Mouse (Mus musculus) midbrain, embryonic 16.5 days (tissue): ENCODE results near the gene Cbln1. TPM values are rescaled to one million over a fixed set of nuclear protein-coding genes. Genes with fewer than 3 reads are reported as not detected.

Experiments used
- ATAC-seq: fragments of 200-750 bp; cut with Nextera tagmentation; 2 replicates; pipeline ENCODE4 v1.8.0; 2017; ENCODE audit warnings: moderate TSS enrichment
- H3K27ac ChIP-seq: fragments of 300-500 bp; sonication (generic); 2 replicates; pipeline ENCODE4 v1.5.1; 2014; ENCODE audit warnings: mild to moderate bottlenecking, low read length, mixed read lengths
- H3K27me3 ChIP-seq: fragments of 300-500 bp; sonication (generic); 2 replicates; pipeline ENCODE4 v1.6.1; 2014; ENCODE audit warnings: low read depth, low read length, mixed read lengths; ENCODE audit not compliant: control insufficient read depth, insufficient read depth
- H3K36me3 ChIP-seq: fragments of 300-500 bp; sonication (generic); 2 replicates; pipeline ENCODE4 v1.6.1; 2014; ENCODE audit warnings: mild to moderate bottlenecking, low read length, moderate library complexity, mixed read lengths; ENCODE audit not compliant: control insufficient read depth, insufficient read depth
- H3K4me1 ChIP-seq: fragments of 300-500 bp; sonication (generic); 2 replicates; pipeline ENCODE4 v1.6.1; 2014; ENCODE audit warnings: mild to moderate bottlenecking, low read length, mixed read lengths; ENCODE audit not compliant: control insufficient read depth, insufficient read depth
- H3K4me2 ChIP-seq: fragments of 300-500 bp; sonication (generic); 2 replicates; pipeline ENCODE4 v1.6.1; 2014; ENCODE audit warnings: mild to moderate bottlenecking, low read length, mixed read lengths
- H3K4me3 ChIP-seq: fragments of 300-500 bp; sonication (generic); 2 replicates; pipeline ENCODE4 v1.5.1; 2014; ENCODE audit warnings: low read depth, mild to moderate bottlenecking, low read length, moderate library complexity, mixed read lengths
- H3K9ac ChIP-seq: fragments of 300-500 bp; sonication (generic); 2 replicates; pipeline ENCODE4 v1.6.1; 2014; ENCODE audit warnings: low read depth, low read length, mixed read lengths
- H3K9me3 ChIP-seq: fragments of 300-500 bp; sonication (generic); replicated peaks from 2 replicates; pipeline ENCODE4 v1.6.1; 2014; ENCODE audit warnings: mild to moderate bottlenecking, low read length, mixed read lengths; ENCODE audit not compliant: control insufficient read depth, poor library complexity, severe bottlenecking
- WGBS: fragments of 180-500 bp; shearing (Covaris S2); extraction: QIAGEN DNeasy Blood & Tissue Kit; methylation state at CpG from one replicate; pipeline ENCODE4 v1.1.7; 2014; 5-methylcytosine and 5-hydroxymethylcytosine counted together
- polyA plus RNA-seq: library from polyadenylated mRNA; unstranded; fragments of >200 nt; fragmentation: Nextera tagmentation; extraction: Ambion mirVana; gene quantifications from 2 replicates; pipeline ENCODE4 v1.2.1, GENCODE M21; 2015

Gene Cbln1
- polyA plus RNA-seq, 1 experiment from 2014 or later: 16.7 TPM

- Histone ChIP-seq H3K4me1 (peaks cover 36% of the 10 kb centered on the region), H3K4me2 (peak overlapping the region; percentile 97), H3K27me3 (peaks cover 4% of the 10 kb centered on the region; the same call in 1 of the 2 replicates), H3K36me3 (no peaks in the 10 kb centered on the region), H3K9me3 (no peaks in the 10 kb centered on the region), H3K27ac (no peak overlapping the region), H3K4me3 (peak overlapping the region; percentile 71), H3K9ac (peak overlapping the region; percentile 59)
- under 1% methylated on average over 26 of the region's 30 CpGs for WGBS
- ATAC-seq: no peak
These were observed 905 bp upstream of the Cbln1 start for GRCm38 (mm10) chr8:87473314-87473713.

GRCm38 (mm10) chr8:87471603-87472270 is 672 bp downstream of the Cbln1 start:
- peak; percentile 47 for ATAC-seq

GRCm38 (mm10) chr8:87470834-87471602 is 1.4 kb downstream of the Cbln1 start:
- Histone ChIP-seq H3K4me3 (peak overlapping the region; percentile 71), H3K9me3 (no peaks in the 10 kb centered on the region), H3K27ac (no peak overlapping the region), H3K4me2 (peak overlapping the region; percentile 97), H3K27me3 (peaks cover 23% of the 10 kb centered on the region), H3K4me1 (peaks cover 36% of the 10 kb centered on the region), H3K36me3 (no peaks in the 10 kb centered on the region), H3K9ac (peak overlapping the region; percentile 74)
- 2% methylated on average over 32 of the region's 32 CpGs for WGBS
- ATAC-seq: no peak

More at GRCm38 (mm10) chr8:87471603-87472270, 672 bp downstream of the Cbln1 start:
- under 1% methylated on average over 36 of the region's 36 CpGs for WGBS
- Histone ChIP-seq H3K4me2 (peak overlapping the region; percentile 97), H3K9ac (peak overlapping the region; percentile 74), H3K4me1 (peaks cover 36% of the 10 kb centered on the region), H3K4me3 (peak overlapping the region; percentile 71), H3K27ac (peak overlapping the region; percentile 79), H3K9me3 (no peaks in the 10 kb centered on the region), H3K27me3 (peaks cover 17% of the 10 kb centered on the region), H3K36me3 (no peaks in the 10 kb centered on the region)

GRCm38 (mm10) chr8:87469931-87470833 is 2.2 kb downstream of the Cbln1 start:
- ATAC-seq: no peak
- Histone ChIP-seq H3K4me3 (peak overlapping the region; percentile 71), H3K4me1 (peaks cover 36% of the 10 kb centered on the region), H3K36me3 (no peaks in the 10 kb centered on the region), H3K4me2 (peak overlapping the region; percentile 97), H3K9ac (peak overlapping the region; percentile 51), H3K27ac (no peak overlapping the region; the same call in 1 of the 2 replicates), H3K9me3 (no peaks in the 10 kb centered on the region), H3K27me3 (peaks cover 23% of the 10 kb centered on the region)
- WGBS: 1% methylated on average over 59 of the region's 59 CpGs

GRCm38 (mm10) chr8:87468958-87469815 is 3.2 kb downstream of the Cbln1 start:
- WGBS: 6% methylated on average over 45 of the region's 45 CpGs
- H3K9ac ChIP-seq: peak overlapping the region; percentile 27; the same call in 1 of the 2 replicates
- H3K4me1 ChIP-seq: peaks cover 36% of the 10 kb centered on the region
- H3K4me2 ChIP-seq: peak overlapping the region; percentile 97
- H3K27ac ChIP-seq: no peak overlapping the region
- H3K4me3 ChIP-seq: peak overlapping the region; percentile 71
- ATAC-seq: no peak
- H3K36me3 ChIP-seq: no peaks in the 10 kb centered on the region
- peaks cover 19% of the 10 kb centered on the region for H3K27me3 ChIP-seq
- no peaks in the 10 kb centered on the region for H3K9me3 ChIP-seq

GRCm38 (mm10) chr8:87468416-87468957 is 3.9 kb downstream of the Cbln1 start:
- no peaks in the 10 kb centered on the region for H3K36me3 ChIP-seq
- peaks cover 35% of the 10 kb centered on the region for H3K4me1 ChIP-seq
- peak overlapping the region; percentile 97 for H3K4me2 ChIP-seq
- H3K9ac ChIP-seq: no peak overlapping the region
- H3K27me3 ChIP-seq: peaks cover 19% of the 10 kb centered on the region
- H3K27ac ChIP-seq: no peak overlapping the region
- no peak for ATAC-seq
- H3K4me3 ChIP-seq: peak overlapping the region; percentile 71
- no peaks in the 10 kb centered on the region for H3K9me3 ChIP-seq
- 4% methylated on average over 23 of the region's 23 CpGs for WGBS

- no peak for ATAC-seq
- Histone ChIP-seq H3K4me2 (0 out of 2 replicates have a peak overlapping the region, but pooled peaks have one; percentile 0), H3K4me3 (no peak overlapping the region), H3K9me3 (no peaks in the 10 kb centered on the region), H3K27me3 (peaks cover 19% of the 10 kb centered on the region), H3K4me1 (peaks cover 30% of the 10 kb centered on the region), H3K27ac (no peak overlapping the region), H3K9ac (no peak overlapping the region), H3K36me3 (no peaks in the 10 kb centered on the region)
- WGBS: 26% methylated on average over 3 of the region's 3 CpGs
These were observed 4.5 kb downstream of the Cbln1 start for GRCm38 (mm10) chr8:87467906-87468305.
